Comparison of ENCODE assay signal across 25 mouse cellular contexts in the genomic region with DNA sequence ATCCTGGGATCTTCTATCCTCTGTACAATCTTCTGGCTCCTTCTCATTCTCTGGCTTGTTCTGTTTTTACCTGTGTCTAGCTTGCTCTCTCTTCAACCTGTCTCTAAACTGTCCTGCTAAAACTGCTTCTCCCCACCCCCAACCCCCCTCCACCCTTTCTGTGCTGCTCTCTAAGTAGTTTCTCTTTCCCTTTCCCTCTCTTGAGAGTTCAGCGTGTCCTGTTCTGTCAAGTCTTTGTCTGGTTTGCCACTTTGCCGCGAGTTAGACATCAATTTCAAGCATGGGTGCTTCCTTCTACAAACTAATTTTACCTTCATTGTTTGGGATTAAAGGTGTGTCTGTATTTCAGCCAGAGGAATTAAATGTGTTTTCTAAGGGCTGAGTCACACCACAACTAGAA. TPM values are rescaled to one million over a fixed set of nuclear protein-coding genes. Genes with fewer than 3 reads are reported as not detected.
A peak's percentile ranks its signal among the peaks of the same experiment; 100 is the strongest.
DNase-seq lines count a peak whose midpoint lies in the region; ATAC-seq and TF ChIP-seq lines count a peak whose summit lies in the region.
"Had no signal": no experiment of that assay in that cellular context is flagged by ENCODE, and none has a peak within 500 bp of the region (broad histone marks: within the 10 kb centered on the region; RNA-seq: fewer than 3 reads in every experiment).

No protein-coding gene starts in this region.

- WGBS in liver, embryonic 11.5 days, result 87% methylated on average over 3 of the region's 3 CpGs
- 68% methylated on average over 3 of the region's 3 CpGs for WGBS in liver, embryonic 13.5 days (ENCODE audit: insufficient replicate concordance)

- ATAC-seq in liver, embryonic 11.5 days (replicated peaks; ENCODE audit: low FRiP score), result no peak
- ATAC-seq in G1E (ENCODE audit: extremely low read depth, insufficient number of reproducible peaks, low FRiP score, poor library complexity, severe bottlenecking), result no peak
- no peak for ATAC-seq in liver, embryonic 13.5 days (ENCODE audit: low read depth)
- ATAC-seq: intestine, embryonic 15.5 days had no signal

- H3K9ac ChIP-seq in liver, embryonic 11.5 days (ENCODE audit: low read depth, low read length), result 0 out of 2 replicates have a peak overlapping the region, but pooled peaks have one; percentile 15
- H3K9ac ChIP-seq in liver, embryonic 13.5 days, result peak overlapping the region; percentile 33
- H3K9ac ChIP-seq: embryonic facial prominence, embryonic 15.5 days; forebrain, embryonic 12.5 days; intestine, embryonic 15.5 days; neural tube, embryonic 13.5 days had no signal

- 0 out of 2 replicates have a peak overlapping the region, but pooled peaks have one; percentile 7 for H3K4me3 ChIP-seq in liver, embryonic 11.5 days (ENCODE audit: low read depth, low read length)
- H3K4me3 ChIP-seq in G1E (ENCODE audit: low read depth, low read length), result peak overlapping the region; percentile 40; the same call in 1 of the 2 replicates
- H3K4me3 ChIP-seq in liver, embryonic 13.5 days (replicated peaks), result peak overlapping the region; percentile 13
- H3K4me3 ChIP-seq: embryonic facial prominence, embryonic 15.5 days; forebrain, embryonic 12.5 days; intestine, embryonic 15.5 days; neural tube, embryonic 13.5 days had no signal

- H3K4me2 ChIP-seq in liver, embryonic 11.5 days, result peak overlapping the region; percentile 55
- peak overlapping the region; percentile 51 for H3K4me2 ChIP-seq in liver, embryonic 13.5 days
- H3K4me2 ChIP-seq: embryonic facial prominence, embryonic 15.5 days; forebrain, embryonic 12.5 days; intestine, embryonic 15.5 days; neural tube, embryonic 13.5 days had no signal

- no peak for TF ChIP-seq CTCF in G1E (IDR thresholded peaks at IDR 0.05; ENCODE audit: low read depth, low read length)

- H3K27ac ChIP-seq in liver, embryonic 11.5 days (ENCODE audit: low read depth, low read length), result peak overlapping the region; percentile 72
- H3K27ac ChIP-seq in liver, embryonic 13.5 days, result peak overlapping the region; percentile 75
- H3K27ac ChIP-seq: embryonic facial prominence, embryonic 15.5 days; forebrain, embryonic 12.5 days; intestine, embryonic 15.5 days; neural tube, embryonic 13.5 days had no signal

- H3K27me3 ChIP-seq in liver, embryonic 11.5 days (replicated peaks; ENCODE audit: control insufficient read depth, insufficient read depth, low read length), result no peaks in the 10 kb centered on the region
- no peaks in the 10 kb centered on the region for H3K27me3 ChIP-seq in G1E (ENCODE audit: insufficient read depth, low read length)
- H3K27me3 ChIP-seq in liver, embryonic 13.5 days, result no peaks in the 10 kb centered on the region
- H3K27me3 ChIP-seq: embryonic facial prominence, embryonic 15.5 days; forebrain, embryonic 12.5 days; intestine, embryonic 15.5 days; neural tube, embryonic 13.5 days had no signal

- DNase-seq in liver, embryonic 11.5 days (ENCODE audit: low spot score), result no peak
- DNase-seq in liver, result no peak
- DNase-seq in G1E (ENCODE audit: low spot score), result no peak
- DNase-seq in liver, embryonic 13.5 days, result no peak
- DNase-seq in left cerebral cortex, adult 11 months (ENCODE audit: low spot score), result no peak
- DNase-seq in thymus, postnatal 36 days, result no peak
- DNase-seq in right cerebral cortex, postnatal 36 days (ENCODE audit: low spot score in 2 of 2), result no peak
- DNase-seq: cerebellum, postnatal 10 days; embryo, embryonic 11 days; gastrocnemius, postnatal 36 days; kidney, postnatal 4 days; left cerebral cortex, postnatal 4 days; lung, adult 18-20 months; lung, postnatal 36 days; right cerebral cortex, postnatal 4 days had no signal

- peaks cover 20% of the 10 kb centered on the region for H3K36me3 ChIP-seq in liver, embryonic 11.5 days (ENCODE audit: control insufficient read depth, insufficient read depth, low read length)
- H3K36me3 ChIP-seq in G1E (replicated peaks), result peaks cover 67% of the 10 kb centered on the region
- H3K36me3 ChIP-seq in liver, embryonic 13.5 days, result peaks cover 42% of the 10 kb centered on the region

- no peaks in the 10 kb centered on the region for H3K9me3 ChIP-seq in liver, embryonic 11.5 days (ENCODE audit: control insufficient read depth, low read length)
- H3K9me3 ChIP-seq in G1E (replicated peaks), result no peaks in the 10 kb centered on the region
- no peaks in the 10 kb centered on the region for H3K9me3 ChIP-seq in liver, embryonic 13.5 days (replicated peaks)
- H3K9me3 ChIP-seq: embryonic facial prominence, embryonic 15.5 days; forebrain, embryonic 12.5 days; intestine, embryonic 15.5 days; neural tube, embryonic 13.5 days had no signal

- H3K4me1 ChIP-seq in liver, embryonic 11.5 days (replicated peaks; ENCODE audit: control insufficient read depth, insufficient read depth, low read length), result peaks cover 14% of the 10 kb centered on the region
- H3K4me1 ChIP-seq in G1E (ENCODE audit: insufficient read depth, low read depth, low read length), result peaks cover 43% of the 10 kb centered on the region
- H3K4me1 ChIP-seq in liver, embryonic 13.5 days (replicated peaks), result peaks cover 49% of the 10 kb centered on the region
- H3K4me1 ChIP-seq: intestine, embryonic 15.5 days had no signal

RNA-seq across cellular contexts. Expression of a gene that starts 5.7 kb away (rescaled TPM):
- 535 and 555 TPM in 2 replicates for polyA plus RNA-seq in liver, embryonic 11.5 days (2014; fragmentation: Nextera tagmentation; extraction: Ambion mirVana)
- total RNA-seq in G1E (2014; fragmentation: Nextera tagmentation) (269 and 289 TPM in 2 replicates), G1E (2017) (199 and 210 TPM in 2 replicates)
- polyA plus RNA-seq in G1E (2012), result 142 and 179 TPM in 2 replicates
- 355 and 356 TPM in 2 replicates for polyA plus RNA-seq in liver, embryonic 13.5 days (2015; fragmentation: Nextera tagmentation; extraction: Ambion mirVana)

RNA-seq across cellular contexts. Expression of a gene that starts 53.0 kb away (rescaled TPM):
- polyA plus RNA-seq in liver, embryonic 11.5 days (2014; fragmentation: Nextera tagmentation; extraction: Ambion mirVana), result not detected in 2 replicates
- not detected in 2 replicates for total RNA-seq in G1E (2014; fragmentation: Nextera tagmentation)
- total RNA-seq in G1E (2017), result 0.05 TPM in 1 of 2 replicates, not detected in the other
- polyA plus RNA-seq in G1E (2012), result not detected in 2 replicates
- polyA plus RNA-seq in liver, embryonic 13.5 days (2015; fragmentation: Nextera tagmentation; extraction: Ambion mirVana), result not detected in 2 replicates
- total RNA-seq: gastrocnemius, postnatal 36 days; hematopoietic stem cell, adult 5-6 weeks; layer of hippocampus, postnatal 14 days; left cerebral cortex, postnatal 4 days; monocyte, adult 5-6 weeks had no signal
- polyA plus RNA-seq: heart, embryonic 14.5 days; intestine, embryonic 15.5 days; kidney, embryonic 14.5 days; urinary bladder, adult 2 months had no signal
